ENCODE assay signal across 33 mouse cellular contexts in genomic region chr6:64671010-64671409, GRCm38 (mm10). TPM values are rescaled to one million over a fixed set of nuclear protein-coding genes. Genes with fewer than 3 reads are reported as not detected.
"Had no signal": no experiment of that assay in that cellular context is flagged by ENCODE, and none has a peak within 500 bp of the region (broad histone marks: within the 10 kb centered on the region; RNA-seq: fewer than 3 reads in every experiment).

No protein-coding gene starts in this region.

- H3K9me3 ChIP-seq: heart, embryonic 10.5 days; heart, embryonic 12.5 days; hindbrain, embryonic 10.5 days; hindbrain, embryonic 12.5 days; intestine, embryonic 15.5 days; kidney, embryonic 15.5 days; limb, embryonic 13.5 days; limb, embryonic 15.5 days; liver, embryonic 12.5 days had no signal

- H3K27me3 ChIP-seq: heart, embryonic 12.5 days; hindbrain, embryonic 12.5 days; intestine, embryonic 15.5 days; kidney, embryonic 15.5 days; limb, embryonic 13.5 days; limb, embryonic 15.5 days; liver, embryonic 12.5 days had no signal

- H3K4me3 ChIP-seq: gastrocnemius, adult 2 months; heart, embryonic 10.5 days; heart, embryonic 12.5 days; hindbrain, embryonic 10.5 days; hindbrain, embryonic 12.5 days; intestine, embryonic 15.5 days; kidney, embryonic 15.5 days; limb, embryonic 13.5 days; limb, embryonic 15.5 days; liver, embryonic 12.5 days had no signal

- ATAC-seq: hindbrain, embryonic 16.5 days; inflammation-experienced regulatory T-cells, adult 6 months; intestine, embryonic 15.5 days; liver, embryonic 12.5 days had no signal

- H3K27ac ChIP-seq: gastrocnemius, adult 2 months; heart, embryonic 10.5 days; hindbrain, embryonic 10.5 days; hindbrain, embryonic 12.5 days; hindbrain, embryonic 14.5 days; intestine, embryonic 15.5 days; kidney, embryonic 15.5 days; kidney, postnatal 0 days; limb, embryonic 13.5 days; limb, embryonic 15.5 days; liver, embryonic 12.5 days; liver, embryonic 14.5 days had no signal

- H3K4me1 ChIP-seq: hindbrain, embryonic 10.5 days; hindbrain, embryonic 12.5 days; intestine, embryonic 15.5 days; kidney, embryonic 15.5 days; limb, embryonic 13.5 days; limb, embryonic 15.5 days; liver, embryonic 12.5 days had no signal

- H3K9ac ChIP-seq: heart, embryonic 12.5 days; hindbrain, embryonic 12.5 days; hindbrain, embryonic 14.5 days; intestine, embryonic 15.5 days; kidney, embryonic 15.5 days; limb, embryonic 13.5 days; limb, embryonic 15.5 days; liver, embryonic 12.5 days; liver, embryonic 14.5 days had no signal

- DNase-seq: gastrocnemius, adult 2 months; gastrocnemius, postnatal 10 days; gastrocnemius, postnatal 25 days; heart, adult 18-20 months; heart, postnatal 10 days; heart, postnatal 4 days; kidney, adult 11 months; kidney, adult 2 months; kidney, adult 9 months; kidney, postnatal 14 days; kidney, postnatal 36 days; layer of hippocampus, adult 9-11 months; layer of hippocampus, postnatal 36 days; left cerebral cortex, postnatal 4 days had no signal

- H3K36me3 ChIP-seq: heart, embryonic 10.5 days; heart, embryonic 12.5 days; hindbrain, embryonic 10.5 days; hindbrain, embryonic 12.5 days; intestine, embryonic 15.5 days; kidney, embryonic 15.5 days; limb, embryonic 13.5 days; limb, embryonic 15.5 days; liver, embryonic 12.5 days had no signal

- H3K4me2 ChIP-seq: heart, embryonic 12.5 days; hindbrain, embryonic 12.5 days; hindbrain, embryonic 14.5 days; intestine, embryonic 15.5 days; kidney, embryonic 15.5 days; limb, embryonic 13.5 days; limb, embryonic 15.5 days; liver, embryonic 12.5 days had no signal

RNA-seq across cellular contexts. Expression of gene Atoh1, which starts 57.9 kb away (rescaled TPM):
- polyA plus RNA-seq: heart, embryonic 10.5 days; heart, embryonic 12.5 days; heart, embryonic 14.5 days; heart, embryonic 16.5 days; inflammation-experienced regulatory T-cells, adult 6 months; kidney, adult 2 months; kidney, embryonic 15.5 days; limb, embryonic 11.5 days; liver, adult 2 months; liver, embryonic 12.5 days; liver, embryonic 14.5 days; liver, embryonic 16.5 days had no signal
